Mouse (Mus musculus) hindbrain, embryonic 16.5 days (tissue): ENCODE measurements around the gene Mesp2. TPM values are rescaled to one million over a fixed set of nuclear protein-coding genes. Genes with fewer than 3 reads are reported as not detected.
A peak's percentile ranks its signal among the peaks of the same experiment; 100 is the strongest.

Source experiments
- ATAC-seq: fragments of 200-750 bp; cut with Nextera tagmentation; 2 replicates; pipeline ENCODE4 v1.8.0; 2017; ENCODE audit warnings: moderate TSS enrichment, moderate library complexity
- H3K27ac ChIP-seq: fragments of 300-500 bp; sonication (generic); 2 replicates; pipeline ENCODE4 v1.5.1; 2014; ENCODE audit warnings: low read depth, mild to moderate bottlenecking, control low read depth, low read length, moderate library complexity
- H3K27me3 ChIP-seq: fragments of 300-500 bp; sonication (generic); replicated peaks from 2 replicates; pipeline ENCODE4 v1.6.1; 2014; ENCODE audit warnings: low read length; ENCODE audit not compliant: control insufficient read depth, insufficient read depth
- H3K36me3 ChIP-seq: fragments of 300-500 bp; sonication (generic); 2 replicates; pipeline ENCODE4 v1.6.1; 2014; ENCODE audit warnings: mild to moderate bottlenecking, low read length, moderate library complexity, mixed read lengths; ENCODE audit not compliant: control insufficient read depth, insufficient read depth
- H3K4me1 ChIP-seq: fragments of 300-500 bp; sonication (generic); 2 replicates; pipeline ENCODE4 v1.6.1; 2014; ENCODE audit warnings: low read depth, low read length; ENCODE audit not compliant: control insufficient read depth, insufficient read depth
- H3K4me2 ChIP-seq: fragments of 300-500 bp; sonication (generic); 2 replicates; pipeline ENCODE4 v1.6.1; 2014; ENCODE audit warnings: mild to moderate bottlenecking, low read length, control low read depth, moderate library complexity
- H3K4me3 ChIP-seq: fragments of 300-500 bp; sonication (generic); 2 replicates; pipeline ENCODE4 v1.5.1; 2014; ENCODE audit warnings: mild to moderate bottlenecking, low read length, control low read depth, moderate library complexity
- H3K9ac ChIP-seq: fragments of 300-500 bp; sonication (generic); 2 replicates; pipeline ENCODE4 v1.6.1; 2014; ENCODE audit warnings: low read depth, mild to moderate bottlenecking, control low read depth, low read length, moderate library complexity
- H3K9me3 ChIP-seq: fragments of 300-500 bp; sonication (generic); 2 replicates; pipeline ENCODE4 v1.6.1; 2014; ENCODE audit warnings: mild to moderate bottlenecking, low read length, moderate library complexity; ENCODE audit not compliant: control insufficient read depth
- WGBS: fragments of 180-500 bp; shearing (Covaris S2); extraction: QIAGEN DNeasy Blood & Tissue Kit; methylation state at CpG from one replicate; pipeline ENCODE4 v1.1.7; 2014; 5-methylcytosine and 5-hydroxymethylcytosine counted together
- polyA plus RNA-seq: library from polyadenylated mRNA; unstranded; fragments of >200 nt; fragmentation: Nextera tagmentation; extraction: Ambion mirVana; gene quantifications from 2 replicates; pipeline ENCODE4 v1.2.1, GENCODE M21; 2015

Mesp2 gene
- polyA plus RNA-seq, 1 experiment from 2014 or later: 1.7 TPM

DNA sequence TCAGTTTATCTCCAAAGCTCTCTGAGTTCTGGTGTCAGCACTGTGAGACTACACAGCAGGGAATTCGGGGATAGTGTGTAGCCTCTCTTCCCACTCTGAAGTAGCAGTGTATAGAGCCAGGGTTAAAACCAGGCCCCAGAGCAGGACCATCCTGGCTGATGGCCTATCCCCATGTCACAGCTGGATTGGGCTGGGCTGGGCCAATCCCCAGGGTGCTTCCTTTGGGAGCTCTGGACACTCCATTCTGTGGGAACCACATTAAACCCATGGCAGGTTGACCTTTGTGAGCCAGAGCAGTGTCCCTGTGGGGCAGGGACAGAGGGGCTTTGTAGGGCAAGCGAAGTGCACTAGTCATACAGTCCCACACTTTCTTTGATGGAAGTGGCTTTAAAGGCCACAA lies 35.8 kb downstream of the Mesp2 start:
- Histone ChIP-seq H3K4me1 (peaks cover 4% of the 10 kb centered on the region; the same call in 1 of the 2 replicates), H3K4me2 (no peak overlapping the region), H3K9me3 (no peaks in the 10 kb centered on the region), H3K4me3 (no peak overlapping the region), H3K27me3 (peaks cover 15% of the 10 kb centered on the region), H3K27ac (no peak overlapping the region), H3K36me3 (no peaks in the 10 kb centered on the region), H3K9ac (no peak overlapping the region)
- 66% methylated on average over 2 of the region's 2 CpGs for WGBS
- no peak for ATAC-seq

DNA sequence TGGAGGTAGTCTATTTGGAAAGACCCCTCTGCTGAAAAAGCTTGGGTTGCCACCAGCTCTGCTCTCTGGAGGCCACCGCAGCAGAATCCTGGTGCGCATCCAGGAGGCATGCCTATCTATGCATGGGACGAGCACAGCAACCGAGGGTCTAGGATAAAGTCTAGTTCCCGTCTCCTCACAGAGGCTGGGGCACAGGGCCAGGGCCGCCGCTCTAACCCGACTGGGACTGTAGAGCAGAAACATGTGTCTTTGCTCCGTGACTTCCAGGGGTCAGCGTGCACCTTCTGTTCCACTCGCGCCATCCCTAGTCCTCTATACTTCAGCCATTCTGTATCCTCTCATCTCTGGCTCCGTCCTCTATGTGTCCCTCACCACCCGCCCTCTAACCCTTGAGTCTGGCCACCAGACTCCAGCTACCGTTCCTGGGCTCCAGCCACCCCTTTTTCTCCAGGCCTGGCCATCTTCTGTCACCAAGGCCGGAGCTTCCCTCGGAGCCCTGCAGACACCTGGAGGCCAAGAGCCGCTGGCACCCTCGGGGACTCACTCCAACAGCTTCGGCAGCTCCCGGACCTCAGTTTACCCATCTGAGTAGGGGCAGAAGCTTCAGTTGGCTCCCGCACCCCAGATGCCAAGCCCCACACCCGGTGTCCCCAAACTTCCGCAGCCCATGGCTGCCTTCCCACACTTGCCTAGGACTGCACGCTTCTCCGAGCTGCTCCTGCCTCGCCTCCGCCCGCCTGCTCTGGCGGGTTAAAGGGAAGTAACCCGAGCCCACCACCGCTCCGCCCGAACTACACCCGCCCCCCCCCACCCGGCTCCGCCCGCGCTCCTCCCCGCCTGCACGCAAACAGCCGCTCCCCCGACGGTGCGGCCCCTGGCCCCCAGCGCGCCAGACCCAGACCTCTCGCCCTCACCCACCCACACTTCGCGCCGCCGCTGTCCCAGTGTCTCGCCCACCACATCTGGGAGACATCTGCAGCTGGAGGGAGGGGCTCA lies 37.2 kb downstream of the Mesp2 start:
- H3K4me2 ChIP-seq: peak overlapping the region; percentile 61
- no peaks in the 10 kb centered on the region for H3K36me3 ChIP-seq
- ATAC-seq: no peak
- WGBS: 13% methylated on average over 45 of the region's 53 CpGs
- H3K9ac ChIP-seq: peak overlapping the region; percentile 50
- no peak overlapping the region for H3K27ac ChIP-seq
- no peaks in the 10 kb centered on the region for H3K9me3 ChIP-seq
- H3K27me3 ChIP-seq: peaks cover 15% of the 10 kb centered on the region
- peak overlapping the region; percentile 32 for H3K4me3 ChIP-seq
- peaks cover 4% of the 10 kb centered on the region; the same call in 1 of the 2 replicates for H3K4me1 ChIP-seq

DNA sequence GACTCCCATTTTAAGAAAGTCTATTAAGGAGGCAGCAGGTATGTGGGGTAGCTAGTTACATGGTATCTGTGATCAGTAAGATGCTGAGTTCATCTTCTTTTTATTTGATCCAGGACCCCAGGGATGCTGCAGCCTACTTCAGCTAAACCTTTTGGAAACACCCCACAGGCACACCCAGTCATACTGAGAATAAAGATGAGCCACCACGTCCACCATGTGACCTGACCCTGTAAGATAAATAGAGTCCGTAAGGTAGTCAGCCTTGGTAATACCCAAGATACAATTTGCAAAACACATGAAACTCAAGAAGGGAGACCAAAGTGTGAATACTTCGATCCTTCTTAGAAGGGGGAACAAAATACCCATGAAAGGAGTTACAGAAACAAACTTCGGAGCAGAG lies 45.8 kb downstream of the Mesp2 start:
- no peaks in the 10 kb centered on the region for H3K27me3 ChIP-seq
- no peak for ATAC-seq
- WGBS: 78% methylated on average over 4 of the region's 4 CpGs
- H3K9ac ChIP-seq: no peak overlapping the region
- H3K4me1 ChIP-seq: no peaks in the 10 kb centered on the region
- H3K9me3 ChIP-seq: no peaks in the 10 kb centered on the region
- H3K27ac ChIP-seq: no peak overlapping the region
- no peak overlapping the region for H3K4me3 ChIP-seq
- no peak overlapping the region for H3K4me2 ChIP-seq
- H3K36me3 ChIP-seq: no peaks in the 10 kb centered on the region

GRCm38 (mm10) chr7:79858202-79858934 lies 47.8 kb downstream of the Mesp2 start:
- H3K27ac ChIP-seq: no peak overlapping the region
- H3K9ac ChIP-seq: no peak overlapping the region
- H3K4me3 ChIP-seq: no peak overlapping the region
- H3K4me1 ChIP-seq: no peaks in the 10 kb centered on the region
- no peaks in the 10 kb centered on the region for H3K9me3 ChIP-seq
- H3K36me3 ChIP-seq: no peaks in the 10 kb centered on the region
- no peak overlapping the region for H3K4me2 ChIP-seq
- no peaks in the 10 kb centered on the region for H3K27me3 ChIP-seq
- WGBS: 68% methylated on average over 11 of the region's 11 CpGs
- no peak for ATAC-seq

GRCm38 (mm10) chr7:79858956-79859630 lies 48.6 kb downstream of the Mesp2 start:
- H3K36me3 ChIP-seq: no peaks in the 10 kb centered on the region
- H3K9ac ChIP-seq: no peak overlapping the region
- no peak overlapping the region for H3K4me3 ChIP-seq
- H3K27ac ChIP-seq: no peak overlapping the region
- H3K4me1 ChIP-seq: no peaks in the 10 kb centered on the region
- no peak overlapping the region for H3K4me2 ChIP-seq
- WGBS: 65% methylated on average over 9 of the region's 9 CpGs
- H3K27me3 ChIP-seq: no peaks in the 10 kb centered on the region
- H3K9me3 ChIP-seq: no peaks in the 10 kb centered on the region
- ATAC-seq: no peak

DNA sequence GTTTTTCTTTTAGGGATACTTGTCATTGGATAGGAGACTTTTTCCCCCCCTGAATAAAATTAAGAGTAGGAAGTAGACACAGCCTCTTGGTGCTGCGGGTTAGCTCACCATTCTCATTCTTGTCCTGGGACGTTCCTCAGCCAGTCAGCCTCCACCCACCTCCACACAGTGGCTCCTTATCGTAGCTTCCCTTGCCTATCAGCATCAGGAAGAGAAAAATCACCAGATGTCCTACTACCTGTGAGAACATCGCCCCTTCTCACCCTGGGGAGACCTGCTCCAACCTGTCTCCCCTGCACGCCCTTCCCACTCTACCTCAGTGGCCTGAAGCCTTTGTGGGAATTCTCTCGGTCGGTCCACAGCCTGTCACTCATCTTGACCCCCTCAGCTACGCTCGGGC lies 50.3 kb downstream of the Mesp2 start, which contains the start of gene Anpep:
Gene Anpep (minus strand): TSS at position 249 of the 400 bp plus-strand sequence.
- ATAC-seq: no peak
- 84% methylated on average over 9 of the region's 9 CpGs for WGBS

DNA sequence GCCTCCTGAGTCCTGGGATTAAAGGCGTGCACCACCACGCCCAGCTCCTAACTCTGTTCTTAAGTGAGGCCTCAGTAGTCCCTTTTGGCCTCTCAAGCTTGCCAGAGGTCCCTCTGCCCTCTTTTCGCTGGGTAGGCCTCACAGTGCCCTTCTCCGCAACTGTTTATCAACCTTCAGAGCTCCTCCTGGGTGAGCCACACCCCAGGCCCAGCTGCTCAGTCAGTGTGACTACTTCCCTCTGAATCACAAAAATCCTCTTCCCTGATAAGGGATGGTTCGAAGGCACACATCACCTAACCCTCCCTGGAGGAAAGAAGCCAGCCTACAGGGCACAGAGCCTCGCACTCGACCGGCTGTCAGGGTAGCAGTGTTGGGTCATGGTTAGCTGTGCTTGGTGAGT lies 51.3 kb downstream of the Mesp2 start:
- H3K4me1 ChIP-seq: no peaks in the 10 kb centered on the region
- WGBS: 90% methylated on average over 8 of the region's 8 CpGs
- ATAC-seq: no peak

More for the DNA sequence above, 50.3 kb downstream of the Mesp2 start, which contains the start of gene Anpep:
- no peaks in the 10 kb centered on the region for H3K9me3 ChIP-seq
- no peak within 1 kb of the TSS for H3K27ac ChIP-seq
- H3K27me3 ChIP-seq: no peaks in the 10 kb centered on the region
- no peak within 1 kb of the TSS for H3K4me2 ChIP-seq
- H3K4me1 ChIP-seq: no peaks in the 10 kb centered on the region
- no peak within 1 kb of the TSS for H3K9ac ChIP-seq
- no peaks in the 10 kb centered on the region for H3K36me3 ChIP-seq
- no peak within 1 kb of the TSS for H3K4me3 ChIP-seq

More for the DNA sequence above, 51.3 kb downstream of the Mesp2 start:
- H3K4me3 ChIP-seq: no peak overlapping the region
- H3K9ac ChIP-seq: no peak overlapping the region
- no peaks in the 10 kb centered on the region for H3K36me3 ChIP-seq
- no peaks in the 10 kb centered on the region for H3K9me3 ChIP-seq
- H3K4me2 ChIP-seq: no peak overlapping the region
- no peaks in the 10 kb centered on the region for H3K27me3 ChIP-seq
- H3K27ac ChIP-seq: no peak overlapping the region
